Mouse (Mus musculus) small intestine, adult 2 months (tissue): ENCODE data around the gene Sgpp2. TPM values are rescaled to one million over a fixed set of nuclear protein-coding genes. Genes with fewer than 3 reads are reported as not detected.
A peak's percentile ranks its signal among the peaks of the same experiment; 100 is the strongest.

Experiments used
- H3K27ac ChIP-seq: fragments of 200-500 bp; 2 replicates; pipeline ENCODE4 v1.5.1; 2012; ENCODE audit warnings: low read depth, low read length, control low read depth, inconsistent platforms; ENCODE audit not compliant: insufficient read depth
- H3K27me3 ChIP-seq: fragments of 200-500 bp; 2 replicates; pipeline ENCODE4 v1.6.1; 2012; ENCODE audit warnings: mild to moderate bottlenecking, moderate library complexity, low read length, inconsistent platforms; ENCODE audit not compliant: control insufficient read depth, insufficient read depth
- H3K36me3 ChIP-seq: fragments of 200-500 bp; 2 replicates; pipeline ENCODE4 v1.6.1; 2012; ENCODE audit warnings: mild to moderate bottlenecking, low read length, control low read depth, inconsistent platforms; ENCODE audit not compliant: control insufficient read depth, insufficient read depth
- H3K4me1 ChIP-seq: fragments of 200-500 bp; 2 replicates; pipeline ENCODE4 v1.6.1; 2012; ENCODE audit warnings: low read length, inconsistent platforms, mixed read lengths; ENCODE audit not compliant: control insufficient read depth, insufficient read depth, insufficient read length
- H3K4me3 ChIP-seq: fragments of 200-500 bp; 2 replicates; pipeline ENCODE4 v1.5.1; 2012; ENCODE audit warnings: low read depth, mild to moderate bottlenecking, control low read depth, inconsistent platforms, low read length, moderate library complexity
- CTCF ChIP-seq: fragments of 200-500 bp; IDR thresholded peaks from 2 replicates; pipeline ENCODE4 v1.5.1; 2012; ENCODE audit warnings: low read depth, mild to moderate bottlenecking, control low read depth, inconsistent platforms, low read length, moderate library complexity, mixed read lengths; ENCODE audit not compliant: insufficient replicate concordance, insufficient read length; ENCODE audit errors: extremely low read depth
- POLR2A ChIP-seq: fragments of 200-500 bp; IDR thresholded peaks from 2 replicates; pipeline ENCODE4 v1.6.1; 2012; ENCODE audit warnings: low read depth, mild to moderate bottlenecking, control low read depth, inconsistent platforms, low read length, moderate library complexity
- WGBS: fragments of 180-500 bp; shearing (Covaris S2); methylation state at CpG from one replicate; pipeline ENCODE4 v1.1.7; 2018; 5-methylcytosine and 5-hydroxymethylcytosine counted together
- polyA plus RNA-seq: library from polyadenylated mRNA; depleted of rRNA; stranded (reverse); fragments of >200 nt; gene quantifications from 2 replicates; pipeline ENCODE4 v1.2.3, GENCODE M21; 2012

Sgpp2 gene
- polyA plus RNA-seq, 1 experiment, result 23.7 TPM

DNA sequence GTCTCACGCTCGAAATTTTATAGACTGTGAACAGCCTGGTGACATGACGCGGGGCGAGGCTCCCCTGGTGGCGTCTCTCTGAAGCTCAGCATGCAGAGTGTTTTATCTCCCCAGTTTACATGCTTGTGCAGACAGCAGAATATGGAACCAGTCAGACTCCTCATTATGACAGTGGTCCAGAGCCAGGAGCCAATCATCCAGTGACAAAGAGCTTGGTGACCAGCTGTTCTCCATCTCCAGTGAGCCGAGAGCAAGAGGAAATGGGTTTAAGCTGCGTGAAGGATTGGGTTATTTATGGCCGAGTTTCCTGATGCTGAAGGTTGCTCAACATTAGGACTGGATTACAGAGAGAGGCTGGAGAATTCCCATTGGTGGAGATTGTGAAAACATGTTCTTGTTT lies 28.1 kb downstream of the Sgpp2 start:
- H3K27me3 ChIP-seq, result no peaks in the 10 kb centered on the region
- peaks cover 3% of the 10 kb centered on the region; the same call in 1 of the 2 replicates for H3K36me3 ChIP-seq
- 56% methylated on average over 9 of the region's 9 CpGs for WGBS
- H3K4me1 ChIP-seq, result no peaks in the 10 kb centered on the region
- TF ChIP-seq POLR2A (no peak), CTCF (no peak)
- no peak overlapping the region for H3K4me3 ChIP-seq
- no peak overlapping the region for H3K27ac ChIP-seq

- Histone ChIP-seq H3K4me3 (no peak overlapping the region), H3K36me3 (peaks cover 3% of the 10 kb centered on the region; the same call in 1 of the 2 replicates), H3K4me1 (no peaks in the 10 kb centered on the region), H3K27ac (no peak overlapping the region), H3K27me3 (no peaks in the 10 kb centered on the region)
- TF ChIP-seq CTCF (no peak), POLR2A (no peak)
- 92% methylated on average over 5 of the region's 5 CpGs for WGBS
Observed at GRCm38 (mm10) chr1:78339941-78340340, 29.8 kb downstream of the Sgpp2 start.

DNA sequence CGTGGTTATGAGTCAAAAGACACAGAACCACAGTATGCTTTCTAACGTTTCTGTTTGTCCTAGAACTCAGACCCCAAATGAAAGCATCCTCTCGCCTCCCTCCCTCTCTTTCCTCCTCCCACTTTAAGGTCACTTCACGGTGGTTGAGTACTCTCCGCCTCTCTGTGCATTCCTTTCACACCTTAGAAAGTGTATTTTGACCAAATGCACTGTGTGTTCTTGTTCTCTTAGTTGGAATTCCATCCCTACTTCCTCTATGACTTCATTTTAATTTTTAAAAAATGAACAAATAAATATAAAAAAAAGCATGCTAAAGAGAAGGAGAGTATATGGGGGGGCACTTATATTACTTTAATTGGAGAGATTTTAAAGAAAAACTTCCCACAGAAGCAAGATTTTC lies 30.4 kb downstream of the Sgpp2 start:
- WGBS, result 64% methylated on average over 5 of the region's 5 CpGs

GRCm38 (mm10) chr1:78347317-78347806 lies 37.2 kb downstream of the Sgpp2 start:
- peaks cover under 1% of the 10 kb centered on the region; the same call in 1 of the 2 replicates for H3K4me1 ChIP-seq
- H3K4me3 ChIP-seq, result no peak overlapping the region
- no peak for TF ChIP-seq CTCF
- no peak for TF ChIP-seq POLR2A
- H3K27me3 ChIP-seq, result no peaks in the 10 kb centered on the region
- WGBS, result 90% methylated on average over 12 of the region's 12 CpGs
- H3K27ac ChIP-seq, result no peak overlapping the region
- peaks cover 13% of the 10 kb centered on the region for H3K36me3 ChIP-seq

More for the DNA sequence above, 30.4 kb downstream of the Sgpp2 start:
- no peak overlapping the region for H3K4me3 ChIP-seq
- H3K36me3 ChIP-seq, result peaks cover 3% of the 10 kb centered on the region; the same call in 1 of the 2 replicates
- no peaks in the 10 kb centered on the region for H3K27me3 ChIP-seq
- TF ChIP-seq POLR2A (no peak), CTCF (no peak)
- no peaks in the 10 kb centered on the region for H3K4me1 ChIP-seq
- no peak overlapping the region for H3K27ac ChIP-seq

- Histone ChIP-seq H3K27me3 (no peaks in the 10 kb centered on the region), H3K4me1 (peaks cover 9% of the 10 kb centered on the region; the same call in 1 of the 2 replicates), H3K4me3 (no peak overlapping the region), H3K36me3 (peaks cover 12% of the 10 kb centered on the region), H3K27ac (no peak overlapping the region)
- TF ChIP-seq CTCF, result no peak
- TF ChIP-seq POLR2A, result no peak
- WGBS, result 80% methylated on average over 1 of the region's 1 CpGs
Observed at GRCm38 (mm10) chr1:78349219-78349618, 39.1 kb downstream of the Sgpp2 start.

DNA sequence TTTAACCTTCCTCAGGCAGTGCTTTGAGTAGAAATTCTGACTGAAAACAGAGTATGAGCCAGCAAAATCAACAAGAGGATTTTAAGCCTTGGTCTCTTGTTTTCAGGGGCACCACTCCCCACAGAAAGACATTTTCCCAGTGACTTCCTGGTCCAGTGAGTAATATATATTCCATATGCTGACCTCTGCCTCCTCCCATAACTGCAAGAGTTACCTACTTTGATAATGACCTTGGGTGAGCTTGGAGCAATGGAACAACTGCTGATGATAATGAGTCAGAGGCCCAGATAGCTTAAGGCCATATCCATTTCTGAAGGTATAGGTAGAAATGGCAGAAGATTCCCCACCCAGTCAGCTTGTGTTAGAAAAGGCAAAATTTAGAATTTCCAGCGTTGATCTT lies 43.1 kb downstream of the Sgpp2 start:
- peaks cover 4% of the 10 kb centered on the region for H3K36me3 ChIP-seq
- WGBS, result 77% methylated on average over 1 of the region's 1 CpGs
- H3K4me1 ChIP-seq, result peaks cover 12% of the 10 kb centered on the region; the same call in 1 of the 2 replicates
- H3K27me3 ChIP-seq, result no peaks in the 10 kb centered on the region
- H3K4me3 ChIP-seq, result no peak overlapping the region
- no peak for TF ChIP-seq POLR2A
- no peak for TF ChIP-seq CTCF
- H3K27ac ChIP-seq, result peak overlapping the region; percentile 88

- peaks cover 1% of the 10 kb centered on the region; the same call in 1 of the 2 replicates for H3K36me3 ChIP-seq
- H3K27me3 ChIP-seq, result no peaks in the 10 kb centered on the region
- H3K27ac ChIP-seq, result peak overlapping the region; percentile 46; the same call in 1 of the 2 replicates
- no peak for TF ChIP-seq CTCF
- TF ChIP-seq POLR2A, result no peak
- H3K4me3 ChIP-seq, result no peak overlapping the region
- H3K4me1 ChIP-seq, result peaks cover 12% of the 10 kb centered on the region; the same call in 1 of the 2 replicates
- WGBS, result 49% methylated on average over 4 of the region's 4 CpGs
Observed at GRCm38 (mm10) chr1:78355123-78355522, 45.0 kb downstream of the Sgpp2 start.

DNA sequence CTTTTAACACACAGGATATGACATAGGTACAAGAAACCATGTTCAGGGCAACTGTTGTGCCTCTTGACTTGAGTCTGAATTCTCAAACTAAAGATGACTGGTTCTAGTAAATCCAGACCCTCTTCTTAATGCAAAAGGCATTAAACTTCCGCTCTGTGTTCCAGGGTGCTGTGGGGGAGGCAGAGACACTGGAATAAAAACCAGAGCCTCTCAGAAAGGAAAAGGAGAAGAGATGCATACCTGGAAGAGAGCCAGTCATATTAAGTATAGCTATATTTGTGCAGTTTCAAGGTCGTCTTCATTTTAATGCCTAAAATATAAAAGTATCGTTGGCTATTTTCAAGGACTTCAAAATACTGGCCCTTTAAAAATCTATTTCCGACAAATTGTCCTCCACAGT lies 47.3 kb downstream of the Sgpp2 start:
- TF ChIP-seq CTCF (no peak), POLR2A (no peak)
- no peak overlapping the region for H3K27ac ChIP-seq
- WGBS, result 89% methylated on average over 4 of the region's 4 CpGs

More for the DNA sequence above, 47.3 kb downstream of the Sgpp2 start:
- Histone ChIP-seq H3K4me1 (peaks cover 11% of the 10 kb centered on the region; the same call in 1 of the 2 replicates), H3K27me3 (no peaks in the 10 kb centered on the region), H3K4me3 (no peak overlapping the region), H3K36me3 (peaks cover 7% of the 10 kb centered on the region)
